Mouse (Mus musculus) neural tube, embryonic 12.5 days (tissue): Measurements from ENCODE around the gene Phactr4. TPM values are rescaled to one million over a fixed set of nuclear protein-coding genes. Genes with fewer than 3 reads are reported as not detected.
A peak's percentile ranks its signal among the peaks of the same experiment; 100 is the strongest.
"Not testable (repeated sequence)": the region's sequence is repeated elsewhere in the genome, so short reads cannot be mapped to it uniquely, and the experiment has no call there.

Experiments used
- ATAC-seq: fragments of 200-750 bp; cut with Nextera tagmentation; 2 replicates; pipeline ENCODE4 v1.8.0; 2017; ENCODE audit warnings: low read depth, mild to moderate bottlenecking, moderate TSS enrichment, moderate library complexity; ENCODE audit not compliant: low FRiP score
- H3K27ac ChIP-seq: fragments of 300-500 bp; sonication (generic); 2 replicates; pipeline ENCODE4 v1.5.1; 2016
- H3K27me3 ChIP-seq: fragments of 300-500 bp; sonication (generic); replicated peaks from 2 replicates; pipeline ENCODE4 v1.6.1; 2016; ENCODE audit warnings: mild to moderate bottlenecking
- H3K36me3 ChIP-seq: fragments of 300-500 bp; sonication (generic); 2 replicates; pipeline ENCODE4 v1.6.1; 2016; ENCODE audit warnings: mild to moderate bottlenecking
- H3K4me1 ChIP-seq: fragments of 300-500 bp; sonication (generic); 2 replicates; pipeline ENCODE4 v1.6.1; 2016
- H3K4me2 ChIP-seq: fragments of 300-500 bp; sonication (generic); replicated peaks from 2 replicates; pipeline ENCODE4 v1.6.1; 2016; ENCODE audit warnings: mild to moderate bottlenecking
- H3K4me3 ChIP-seq: fragments of 300-500 bp; sonication (generic); 2 replicates; pipeline ENCODE4 v1.5.1; 2016
- H3K9ac ChIP-seq: fragments of 300-500 bp; sonication (generic); 2 replicates; pipeline ENCODE4 v1.6.1; 2016; ENCODE audit warnings: mild to moderate bottlenecking
- H3K9me3 ChIP-seq: fragments of 300-500 bp; sonication (generic); 2 replicates; pipeline ENCODE4 v1.6.1; 2016; ENCODE audit warnings: mild to moderate bottlenecking
- WGBS: fragments of 180-500 bp; shearing (Covaris S2); methylation state at CpG from one replicate; pipeline ENCODE4 v1.1.7; 2016; 5-methylcytosine and 5-hydroxymethylcytosine counted together
- polyA plus RNA-seq: library from polyadenylated mRNA; unstranded; fragments of >200 nt; fragmentation: Nextera tagmentation; extraction: Ambion mirVana; gene quantifications from 2 replicates; pipeline ENCODE4 v1.2.1, GENCODE M21; 2016

The Phactr4 gene
- polyA plus RNA-seq, 1 experiment from 2014 or later, result 18.3 TPM

- ATAC-seq, result no peak
- Histone ChIP-seq H3K4me2 (no peak overlapping the region), H3K27me3 (no peaks in the 10 kb centered on the region), H3K9me3 (no peaks in the 10 kb centered on the region), H3K27ac (no peak overlapping the region), H3K4me1 (no peaks in the 10 kb centered on the region), H3K4me3 (no peak overlapping the region), H3K9ac (no peak overlapping the region), H3K36me3 (no peaks in the 10 kb centered on the region)
- WGBS, result 29% methylated on average over 11 of the region's 11 CpGs
Observed at GRCm38 (mm10) chr4:132437857-132438256, 15.6 kb upstream of the Phactr4 start.

GRCm38 (mm10) chr4:132432717-132433372 is 10.6 kb upstream of the Phactr4 start:
- ATAC-seq, result no peak
- peak overlapping the region; percentile 40 for H3K4me2 ChIP-seq
- WGBS, result 15% methylated on average over 14 of the region's 14 CpGs

GRCm38 (mm10) chr4:132428022-132428542 is 5.8 kb upstream of the Phactr4 start:
- no peak overlapping the region for H3K9ac ChIP-seq

More at GRCm38 (mm10) chr4:132432717-132433372, 10.6 kb upstream of the Phactr4 start:
- Histone ChIP-seq H3K36me3 (no peaks in the 10 kb centered on the region), H3K27me3 (no peaks in the 10 kb centered on the region), H3K9me3 (no peaks in the 10 kb centered on the region), H3K27ac (no peak overlapping the region), H3K4me1 (no peaks in the 10 kb centered on the region), H3K4me3 (no peak overlapping the region), H3K9ac (no peak overlapping the region)

GRCm38 (mm10) chr4:132427493-132427892 is 5.2 kb upstream of the Phactr4 start:
- Histone ChIP-seq H3K9me3 (no peaks in the 10 kb centered on the region), H3K4me2 (no peak overlapping the region), H3K9ac (no peak overlapping the region), H3K4me1 (no peaks in the 10 kb centered on the region), H3K4me3 (no peak overlapping the region), H3K27me3 (no peaks in the 10 kb centered on the region), H3K27ac (no peak overlapping the region), H3K36me3 (no peaks in the 10 kb centered on the region)
- ATAC-seq, result no peak
- whole genome bisulfite sequencing, result 82% methylated on average over 4 of the region's 4 CpGs

More at GRCm38 (mm10) chr4:132428022-132428542, 5.8 kb upstream of the Phactr4 start:
- H3K4me3 ChIP-seq, result no peak overlapping the region
- H3K27me3 ChIP-seq, result no peaks in the 10 kb centered on the region
- H3K27ac ChIP-seq, result no peak overlapping the region
- H3K36me3 ChIP-seq, result no peaks in the 10 kb centered on the region
- H3K4me1 ChIP-seq, result no peaks in the 10 kb centered on the region
- no peak overlapping the region for H3K4me2 ChIP-seq
- no peak for ATAC-seq
- WGBS, result 69% methylated on average over 9 of the region's 9 CpGs
- no peaks in the 10 kb centered on the region for H3K9me3 ChIP-seq

GRCm38 (mm10) chr4:132426021-132426420 is 3.7 kb upstream of the Phactr4 start:
- Histone ChIP-seq H3K9ac (no peak overlapping the region), H3K4me3 (no peak overlapping the region), H3K9me3 (no peaks in the 10 kb centered on the region), H3K36me3 (no peaks in the 10 kb centered on the region), H3K4me2 (no peak overlapping the region), H3K27me3 (no peaks in the 10 kb centered on the region), H3K27ac (no peak overlapping the region), H3K4me1 (peaks cover under 1% of the 10 kb centered on the region)
- ATAC-seq, result no peak
- 68% methylated on average over 2 of the region's 2 CpGs for WGBS

GRCm38 (mm10) chr4:132424765-132425164 is 2.5 kb upstream of the Phactr4 start:
- Histone ChIP-seq H3K27ac (no peak overlapping the region), H3K36me3 (no peaks in the 10 kb centered on the region), H3K4me1 (peaks cover 13% of the 10 kb centered on the region), H3K4me2 (no peak overlapping the region), H3K9ac (no peak overlapping the region), H3K9me3 (no peaks in the 10 kb centered on the region), H3K27me3 (no peaks in the 10 kb centered on the region), H3K4me3 (no peak overlapping the region)
- ATAC-seq, result no peak
- 89% methylated on average over 5 of the region's 5 CpGs for WGBS

GRCm38 (mm10) chr4:132421556-132421922 is 750 bp downstream of the Phactr4 start:
- Histone ChIP-seq H3K4me2 (peak overlapping the region; percentile 61), H3K36me3 (no peaks in the 10 kb centered on the region), H3K9me3 (no peaks in the 10 kb centered on the region), H3K27me3 (no peaks in the 10 kb centered on the region), H3K4me1 (peaks cover 13% of the 10 kb centered on the region), H3K4me3 (peak overlapping the region; percentile 86), H3K27ac (peak overlapping the region; percentile 86), H3K9ac (peak overlapping the region; percentile 86)
- ATAC-seq, result peak; percentile 34; the same call in 1 of the 2 replicates
- under 1% methylated on average over 9 of the region's 13 CpGs for WGBS

- no peak overlapping the region; the same call in 1 of the 2 replicates for H3K4me3 ChIP-seq
- peak overlapping the region; percentile 61 for H3K4me2 ChIP-seq
- H3K27me3 ChIP-seq, result no peaks in the 10 kb centered on the region
- H3K36me3 ChIP-seq, result no peaks in the 10 kb centered on the region
- 82% methylated on average over 5 of the region's 5 CpGs for WGBS
- peaks cover 13% of the 10 kb centered on the region for H3K4me1 ChIP-seq
- H3K9ac ChIP-seq, result no peak overlapping the region
- no peak for ATAC-seq
- H3K27ac ChIP-seq, result no peak overlapping the region
- no peaks in the 10 kb centered on the region for H3K9me3 ChIP-seq
Observed at GRCm38 (mm10) chr4:132420471-132420870, 1.8 kb downstream of the Phactr4 start.

- H3K4me1 ChIP-seq, result peaks cover 12% of the 10 kb centered on the region
Observed at GRCm38 (mm10) chr4:132415966-132416365, 6.3 kb downstream of the Phactr4 start.

GRCm38 (mm10) chr4:132413257-132413656 is 9.0 kb downstream of the Phactr4 start:
- H3K9me3 ChIP-seq, ATAC-seq, H3K36me3 ChIP-seq, H3K4me1 ChIP-seq, H3K4me3 ChIP-seq, H3K27ac ChIP-seq, H3K4me2 ChIP-seq, H3K9ac ChIP-seq, H3K27me3 ChIP-seq: not testable (repeated sequence)
- 94% methylated on average over 4 of the region's 4 CpGs for WGBS

More at GRCm38 (mm10) chr4:132415966-132416365, 6.3 kb downstream of the Phactr4 start:
- ATAC-seq, result no peak
- Histone ChIP-seq H3K9ac (no peak overlapping the region), H3K36me3 (peaks cover 6% of the 10 kb centered on the region; the same call in 1 of the 2 replicates), H3K27me3 (no peaks in the 10 kb centered on the region), H3K4me3 (no peak overlapping the region), H3K9me3 (no peaks in the 10 kb centered on the region), H3K27ac (no peak overlapping the region), H3K4me2 (no peak overlapping the region)

- Histone ChIP-seq H3K27ac (no peak overlapping the region), H3K4me1 (no peaks in the 10 kb centered on the region), H3K9me3 (no peaks in the 10 kb centered on the region), H3K27me3 (no peaks in the 10 kb centered on the region), H3K4me3 (no peak overlapping the region), H3K36me3 (peaks cover 6% of the 10 kb centered on the region; the same call in 1 of the 2 replicates), H3K9ac (no peak overlapping the region), H3K4me2 (no peak overlapping the region)
- ATAC-seq, result no peak
- WGBS, result 61% methylated on average over 8 of the region's 8 CpGs
Observed at GRCm38 (mm10) chr4:132411322-132412094, 10.8 kb downstream of the Phactr4 start.

GRCm38 (mm10) chr4:132409587-132410229 is 12.6 kb downstream of the Phactr4 start:
- H3K9me3 ChIP-seq, result no peaks in the 10 kb centered on the region
- no peaks in the 10 kb centered on the region for H3K27me3 ChIP-seq
- no peak for ATAC-seq
- peaks cover 6% of the 10 kb centered on the region; the same call in 1 of the 2 replicates for H3K36me3 ChIP-seq
- no peak overlapping the region for H3K4me2 ChIP-seq
- no peak overlapping the region for H3K4me3 ChIP-seq
- H3K9ac ChIP-seq, result no peak overlapping the region
- WGBS, result 95% methylated on average over 4 of the region's 4 CpGs
- no peak overlapping the region for H3K27ac ChIP-seq
- H3K4me1 ChIP-seq, result no peaks in the 10 kb centered on the region
